Mouse (Mus musculus) forebrain, embryonic 15.5 days (tissue): Measurements from ENCODE around the gene Crebbp. TPM values are rescaled to one million over a fixed set of nuclear protein-coding genes. Genes with fewer than 3 reads are reported as not detected.

Experiments
- ATAC-seq: fragments of 200-750 bp; cut with Nextera tagmentation; replicated peaks from 2 replicates; pipeline ENCODE4 v1.8.0; 2017; ENCODE audit warnings: mild to moderate bottlenecking, moderate TSS enrichment, moderate library complexity
- H3K27ac ChIP-seq: fragments of 300-500 bp; sonication (generic); replicated peaks from 2 replicates; pipeline ENCODE4 v1.5.1; 2015; ENCODE audit warnings: mild to moderate bottlenecking, inconsistent platforms
- H3K27me3 ChIP-seq: fragments of 300-500 bp; sonication (generic); 2 replicates; pipeline ENCODE4 v1.6.1; 2015; ENCODE audit warnings: inconsistent platforms
- H3K36me3 ChIP-seq: fragments of 300-500 bp; sonication (generic); 2 replicates; pipeline ENCODE4 v1.6.1; 2015; ENCODE audit warnings: mild to moderate bottlenecking, inconsistent platforms
- H3K4me1 ChIP-seq: fragments of 300-500 bp; sonication (generic); 2 replicates; pipeline ENCODE4 v1.6.1; 2015; ENCODE audit warnings: inconsistent platforms
- H3K4me2 ChIP-seq: fragments of 300-500 bp; sonication (generic); replicated peaks from 2 replicates; pipeline ENCODE4 v1.6.1; 2015; ENCODE audit warnings: mild to moderate bottlenecking, inconsistent platforms
- H3K4me3 ChIP-seq: fragments of 300-500 bp; sonication (generic); 2 replicates; pipeline ENCODE4 v1.5.1; 2015; ENCODE audit warnings: mild to moderate bottlenecking, inconsistent platforms
- H3K9ac ChIP-seq: fragments of 300-500 bp; sonication (generic); replicated peaks from 2 replicates; pipeline ENCODE4 v1.6.1; 2015; ENCODE audit warnings: mild to moderate bottlenecking, inconsistent platforms
- H3K9me3 ChIP-seq: fragments of 300-500 bp; sonication (generic); 2 replicates; pipeline ENCODE4 v1.6.1; 2016; ENCODE audit warnings: inconsistent platforms
- WGBS: fragments of 180-500 bp; shearing (Covaris S2); methylation state at CpG from one replicate; pipeline ENCODE4 v1.1.7; 2015; ENCODE audit warnings: mixed read lengths; 5-methylcytosine and 5-hydroxymethylcytosine counted together
- polyA plus RNA-seq: library from polyadenylated mRNA; unstranded; fragments of >200 nt; fragmentation: Nextera tagmentation; extraction: Ambion mirVana; gene quantifications from 2 replicates; pipeline ENCODE4 v1.2.1, GENCODE M21; 2015

Gene Crebbp
- polyA plus RNA-seq, 1 experiment from 2014 or later = 48.0 TPM

- Histone ChIP-seq H3K27ac (peak within 1 kb of the TSS; percentile 87), H3K4me2 (peak within 1 kb of the TSS; percentile 76), H3K4me1 (peaks cover 20% of the 10 kb centered on the region), H3K27me3 (no peaks in the 10 kb centered on the region), H3K9me3 (no peaks in the 10 kb centered on the region), H3K9ac (peak within 1 kb of the TSS; percentile 89), H3K36me3 (peaks cover 10% of the 10 kb centered on the region; the same call in 1 of the 2 replicates), H3K4me3 (peak within 1 kb of the TSS; percentile 95)
- under 1% methylated on average over 58 of the region's 58 CpGs for WGBS
- peak; percentile 98 for ATAC-seq
Measured at GRCm38 (mm10) chr16:4077384-4078061, 136.3 kb downstream of the Crebbp start, which contains the start of gene Trap1. Gene Trap1, minus strand, starts transcription at chr16:4077827.

- peaks cover 20% of the 10 kb centered on the region for H3K4me1 ChIP-seq
- H3K27me3 ChIP-seq = no peaks in the 10 kb centered on the region
- no peak overlapping the region for H3K9ac ChIP-seq
- no peaks in the 10 kb centered on the region for H3K9me3 ChIP-seq
- no peak overlapping the region for H3K27ac ChIP-seq
- ATAC-seq = no peak
- H3K4me2 ChIP-seq = no peak overlapping the region
- no peak overlapping the region for H3K4me3 ChIP-seq
- WGBS = 67% methylated on average over 3 of the region's 3 CpGs
- no peaks in the 10 kb centered on the region for H3K36me3 ChIP-seq
Measured at GRCm38 (mm10) chr16:4074836-4075235, 139.0 kb downstream of the Crebbp start.

- Histone ChIP-seq H3K27ac (no peak overlapping the region), H3K9ac (no peak overlapping the region), H3K4me1 (peaks cover 20% of the 10 kb centered on the region), H3K4me2 (no peak overlapping the region), H3K27me3 (no peaks in the 10 kb centered on the region), H3K36me3 (no peaks in the 10 kb centered on the region), H3K4me3 (no peak overlapping the region), H3K9me3 (no peaks in the 10 kb centered on the region)
- ATAC-seq = no peak
- WGBS = 79% methylated on average over 6 of the region's 6 CpGs
Measured at GRCm38 (mm10) chr16:4074297-4074696, 139.5 kb downstream of the Crebbp start.

- Histone ChIP-seq H3K4me2 (no peak overlapping the region), H3K9ac (no peak overlapping the region), H3K4me3 (no peak overlapping the region), H3K4me1 (no peaks in the 10 kb centered on the region), H3K27ac (no peak overlapping the region), H3K27me3 (no peaks in the 10 kb centered on the region), H3K9me3 (no peaks in the 10 kb centered on the region), H3K36me3 (peaks cover 40% of the 10 kb centered on the region)
- 58% methylated on average over 8 of the region's 8 CpGs for WGBS
- no peak for ATAC-seq
Measured at GRCm38 (mm10) chr16:4068588-4068987, 145.2 kb downstream of the Crebbp start.

GRCm38 (mm10) chr16:4064945-4065344, 148.9 kb downstream of the Crebbp start:
- Histone ChIP-seq H3K9ac (no peak overlapping the region), H3K4me3 (no peak overlapping the region), H3K27me3 (no peaks in the 10 kb centered on the region), H3K4me1 (no peaks in the 10 kb centered on the region), H3K36me3 (peaks cover 63% of the 10 kb centered on the region), H3K27ac (no peak overlapping the region), H3K4me2 (no peak overlapping the region), H3K9me3 (no peaks in the 10 kb centered on the region)
- no peak for ATAC-seq
- WGBS = 95% methylated on average over 4 of the region's 4 CpGs

- H3K9me3 ChIP-seq = no peaks in the 10 kb centered on the region
- H3K9ac ChIP-seq = no peak overlapping the region
- no peak overlapping the region for H3K4me2 ChIP-seq
- WGBS = 85% methylated on average over 3 of the region's 3 CpGs
- no peak overlapping the region for H3K27ac ChIP-seq
- ATAC-seq = no peak
- no peaks in the 10 kb centered on the region for H3K4me1 ChIP-seq
- no peak overlapping the region for H3K4me3 ChIP-seq
- H3K27me3 ChIP-seq = no peaks in the 10 kb centered on the region
- H3K36me3 ChIP-seq = peaks cover 55% of the 10 kb centered on the region
Measured at GRCm38 (mm10) chr16:4053811-4054210, 160.0 kb downstream of the Crebbp start.

- Histone ChIP-seq H3K4me2 (no peak overlapping the region), H3K4me3 (no peak overlapping the region), H3K4me1 (no peaks in the 10 kb centered on the region), H3K27ac (no peak overlapping the region), H3K36me3 (peaks cover 65% of the 10 kb centered on the region), H3K9me3 (no peaks in the 10 kb centered on the region), H3K27me3 (no peaks in the 10 kb centered on the region), H3K9ac (no peak overlapping the region)
- ATAC-seq = no peak
- 97% methylated on average over 4 of the region's 4 CpGs for WGBS
Measured at GRCm38 (mm10) chr16:4052601-4053000, 161.2 kb downstream of the Crebbp start.

- Histone ChIP-seq H3K27me3 (no peaks in the 10 kb centered on the region), H3K27ac (no peak overlapping the region), H3K4me3 (no peak overlapping the region), H3K9me3 (no peaks in the 10 kb centered on the region), H3K36me3 (peaks cover 45% of the 10 kb centered on the region), H3K9ac (no peak overlapping the region), H3K4me1 (no peaks in the 10 kb centered on the region), H3K4me2 (no peak overlapping the region)
- no peak for ATAC-seq
- WGBS = 80% methylated on average over 4 of the region's 4 CpGs
Measured at GRCm38 (mm10) chr16:4045524-4045923, 168.3 kb downstream of the Crebbp start.

- no peak overlapping the region for H3K4me3 ChIP-seq
- WGBS = 92% methylated on average over 2 of the region's 2 CpGs
- no peaks in the 10 kb centered on the region for H3K9me3 ChIP-seq
- ATAC-seq = no peak
- H3K4me2 ChIP-seq = no peak overlapping the region
- no peak overlapping the region for H3K27ac ChIP-seq
- no peaks in the 10 kb centered on the region for H3K4me1 ChIP-seq
- no peaks in the 10 kb centered on the region for H3K27me3 ChIP-seq
- peaks cover 51% of the 10 kb centered on the region for H3K36me3 ChIP-seq
- no peak overlapping the region for H3K9ac ChIP-seq
Measured at GRCm38 (mm10) chr16:4044093-4044492, 169.7 kb downstream of the Crebbp start.

- no peaks in the 10 kb centered on the region for H3K9me3 ChIP-seq
- no peak overlapping the region for H3K4me2 ChIP-seq
- no peaks in the 10 kb centered on the region for H3K4me1 ChIP-seq
- H3K27me3 ChIP-seq = no peaks in the 10 kb centered on the region
- 96% methylated on average over 4 of the region's 4 CpGs for WGBS
- no peak overlapping the region for H3K27ac ChIP-seq
- ATAC-seq = no peak
- H3K4me3 ChIP-seq = no peak overlapping the region
- no peak overlapping the region for H3K9ac ChIP-seq
- H3K36me3 ChIP-seq = peaks cover 50% of the 10 kb centered on the region
Measured at GRCm38 (mm10) chr16:4041646-4042045, 172.2 kb downstream of the Crebbp start.

- no peak overlapping the region for H3K4me2 ChIP-seq
- H3K27ac ChIP-seq = no peak overlapping the region
- 89% methylated on average over 5 of the region's 5 CpGs for WGBS
- H3K27me3 ChIP-seq = no peaks in the 10 kb centered on the region
- H3K4me3 ChIP-seq = no peak overlapping the region
- H3K36me3 ChIP-seq = peaks cover 46% of the 10 kb centered on the region
- no peak for ATAC-seq
- no peaks in the 10 kb centered on the region for H3K9me3 ChIP-seq
- H3K9ac ChIP-seq = no peak overlapping the region
- no peaks in the 10 kb centered on the region for H3K4me1 ChIP-seq
Measured at GRCm38 (mm10) chr16:4040206-4040605, 173.6 kb downstream of the Crebbp start.

- no peaks in the 10 kb centered on the region for H3K27me3 ChIP-seq
- no peaks in the 10 kb centered on the region for H3K4me1 ChIP-seq
- no peaks in the 10 kb centered on the region for H3K9me3 ChIP-seq
- no peak overlapping the region for H3K27ac ChIP-seq
- 95% methylated on average over 7 of the region's 7 CpGs for WGBS
- H3K4me2 ChIP-seq = no peak overlapping the region
- ATAC-seq = no peak
- H3K36me3 ChIP-seq = peaks cover 40% of the 10 kb centered on the region
- no peak overlapping the region for H3K4me3 ChIP-seq
- no peak overlapping the region for H3K9ac ChIP-seq
Measured at GRCm38 (mm10) chr16:4037690-4038089, 176.1 kb downstream of the Crebbp start.

- H3K27me3 ChIP-seq = no peaks in the 10 kb centered on the region
- no peak within 1 kb of the TSS for H3K9ac ChIP-seq
- no peaks in the 10 kb centered on the region for H3K4me1 ChIP-seq
- no peaks in the 10 kb centered on the region for H3K9me3 ChIP-seq
- H3K4me2 ChIP-seq = no peak within 1 kb of the TSS
- H3K27ac ChIP-seq = no peak within 1 kb of the TSS
- H3K4me3 ChIP-seq = no peak within 1 kb of the TSS
- no peak for ATAC-seq
- H3K36me3 ChIP-seq = peaks cover 40% of the 10 kb centered on the region
- 90% methylated on average over 5 of the region's 5 CpGs for WGBS
Measured at GRCm38 (mm10) chr16:4036807-4037206, 177.0 kb downstream of the Crebbp start, which contains the start of gene Dnase1. Gene Dnase1, plus strand, starts transcription at chr16:4036942.
